Mouse (Mus musculus): ENCODE measurements around the gene 8030474K03Rik. TPM values are rescaled to one million over a fixed set of nuclear protein-coding genes. Genes with fewer than 3 reads are reported as not detected.
"Not testable (repeated sequence)": the region's sequence is repeated elsewhere in the genome, so short reads cannot be mapped to it uniquely, and the experiment has no call there.

8030474K03Rik gene
- polyA plus RNA-seq, 1 experiment from 2014 or later, result 0.07 TPM

DNA sequence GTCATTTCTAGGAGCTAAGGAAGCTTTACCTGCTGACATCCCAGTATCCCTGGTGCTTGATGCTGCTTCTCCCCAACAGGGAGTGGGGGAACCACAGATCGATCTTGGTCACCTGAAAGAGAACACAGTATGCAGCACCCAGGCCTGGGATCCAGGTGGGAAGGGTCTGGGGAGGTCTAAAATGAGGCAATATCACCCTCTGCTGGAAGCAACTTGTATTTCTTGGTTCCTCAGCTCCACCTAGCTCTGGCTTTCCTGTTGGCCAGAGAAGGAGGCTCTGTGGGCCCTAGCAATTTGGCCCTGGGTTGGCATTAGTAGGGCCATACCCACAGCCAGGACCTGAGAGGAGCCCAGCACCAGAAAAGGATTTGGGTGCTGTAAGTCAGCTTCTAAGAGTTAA is 24.7 kb downstream of the 8030474K03Rik start:
- H3K4me3 ChIP-seq (replicated peaks), result no peak overlapping the region
- H3K36me3 ChIP-seq (replicated peaks), result no peaks in the 10 kb centered on the region
- ATAC-seq (ENCODE audit: insufficient read depth), result no peak
- H3K27me3 ChIP-seq, result peaks cover 4% of the 10 kb centered on the region
- H3K4me2 ChIP-seq, result no peak overlapping the region
- H3K4me1 ChIP-seq (replicated peaks), result no peaks in the 10 kb centered on the region
- no peak overlapping the region for H3K9ac ChIP-seq
- no peaks in the 10 kb centered on the region for H3K9me3 ChIP-seq (replicated peaks)
- WGBS (ENCODE audit: insufficient replicate concordance), result 45% methylated on average over 1 of the region's 1 CpGs
- H3K27ac ChIP-seq (replicated peaks), result no peak overlapping the region

GRCm38 (mm10) chrX:101819980-101820379 is 25.5 kb downstream of the 8030474K03Rik start:
- H3K4me2 ChIP-seq; H3K9ac ChIP-seq; H3K9me3 ChIP-seq (replicated peaks); H3K36me3 ChIP-seq (replicated peaks); H3K4me3 ChIP-seq (replicated peaks); H3K27me3 ChIP-seq; ATAC-seq (ENCODE audit: insufficient read depth); H3K4me1 ChIP-seq (replicated peaks); H3K27ac ChIP-seq (replicated peaks): not testable (repeated sequence)

DNA sequence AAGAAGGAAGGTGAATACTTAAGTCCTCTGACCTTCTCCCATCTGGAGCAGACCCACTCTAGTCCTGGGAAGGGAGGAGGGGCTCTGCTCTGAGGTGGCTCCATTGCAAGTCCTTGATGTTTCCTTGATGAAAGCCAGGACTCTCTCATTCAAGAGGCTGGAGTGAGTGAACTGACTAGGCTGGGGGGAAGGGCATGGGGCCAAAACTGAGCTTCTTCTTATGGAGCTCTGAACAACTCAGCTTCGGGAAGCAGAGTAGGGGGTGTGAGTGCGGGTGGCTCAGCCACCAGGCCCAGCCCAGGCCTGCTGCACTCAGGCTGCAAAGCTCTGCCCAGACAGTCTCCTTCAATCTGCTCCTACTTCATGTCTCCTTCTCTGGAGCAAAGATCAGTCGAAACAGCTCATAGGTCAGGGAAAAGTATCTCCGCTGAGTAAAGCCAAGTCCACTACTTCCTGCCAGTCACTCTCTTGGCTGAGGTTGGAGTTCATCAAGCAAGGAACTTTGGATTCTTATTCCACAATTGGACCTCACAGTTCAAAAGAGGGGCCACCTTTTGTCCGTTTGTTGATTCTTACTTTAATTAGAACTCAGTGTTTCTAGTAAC is 52.8 kb downstream of the 8030474K03Rik start:
- Histone ChIP-seq H3K4me1 (replicated peaks) (no peaks in the 10 kb centered on the region), H3K36me3 (replicated peaks) (no peaks in the 10 kb centered on the region), H3K9me3 (replicated peaks) (no peaks in the 10 kb centered on the region), H3K27me3 (peaks cover 74% of the 10 kb centered on the region), H3K27ac (replicated peaks) (no peak overlapping the region), H3K4me3 (replicated peaks) (no peak overlapping the region), H3K4me2 (no peak overlapping the region), H3K9ac (no peak overlapping the region)
- WGBS (ENCODE audit: insufficient replicate concordance), result 54% methylated on average over 5 of the region's 5 CpGs
- no peak for ATAC-seq (ENCODE audit: insufficient read depth)

Other genes with a start within 250 kb of the 8030474K03Rik start
- gene Ogt, start 154.6 kb upstream of the 8030474K03Rik start, polyA plus RNA-seq (2015; fragmentation: Nextera tagmentation; extraction: Ambion mirVana), result 48.3 and 49.4 TPM in 2 replicates
- 0.33 and 0.43 TPM in 2 replicates for gene Cxcr3, start 60.4 kb upstream of the 8030474K03Rik start, polyA plus RNA-seq (2015; fragmentation: Nextera tagmentation; extraction: Ambion mirVana)
- 0.06 and 0.08 TPM in 2 replicates for gene Gm4779, start 233 bp upstream of the 8030474K03Rik start, polyA plus RNA-seq (2015; fragmentation: Nextera tagmentation; extraction: Ambion mirVana)
- 1.6 and 2.5 TPM in 2 replicates for gene Nhsl2, start 54.7 kb downstream of the 8030474K03Rik start, polyA plus RNA-seq (2015; fragmentation: Nextera tagmentation; extraction: Ambion mirVana)